Mouse (Mus musculus) intestine, embryonic 15.5 days (tissue): Measurements from ENCODE around the gene Myzap. TPM values are rescaled to one million over a fixed set of nuclear protein-coding genes. Genes with fewer than 3 reads are reported as not detected.

Experiments used
- ATAC-seq: fragments of 200-750 bp; cut with Nextera tagmentation; 2 replicates; pipeline ENCODE4 v1.8.0; 2017; ENCODE audit warnings: moderate TSS enrichment, moderate library complexity
- H3K27ac ChIP-seq: fragments of 300-500 bp; sonication (generic); 2 replicates; pipeline ENCODE4 v1.5.1; 2015; ENCODE audit warnings: mild to moderate bottlenecking, inconsistent platforms
- H3K27me3 ChIP-seq: fragments of 300-500 bp; sonication (generic); replicated peaks from 2 replicates; pipeline ENCODE4 v1.6.1; 2015; ENCODE audit warnings: inconsistent platforms
- H3K36me3 ChIP-seq: fragments of 300-500 bp; sonication (generic); 2 replicates; pipeline ENCODE4 v1.6.1; 2015; ENCODE audit warnings: inconsistent platforms
- H3K4me1 ChIP-seq: fragments of 300-500 bp; sonication (generic); replicated peaks from 2 replicates; pipeline ENCODE4 v1.6.1; 2015; ENCODE audit warnings: inconsistent platforms
- H3K4me2 ChIP-seq: fragments of 300-500 bp; sonication (generic); replicated peaks from 2 replicates; pipeline ENCODE4 v1.6.1; 2015; ENCODE audit warnings: mild to moderate bottlenecking, inconsistent platforms
- H3K4me3 ChIP-seq: fragments of 300-500 bp; sonication (generic); replicated peaks from 2 replicates; pipeline ENCODE4 v1.5.1; 2015; ENCODE audit warnings: inconsistent platforms
- H3K9ac ChIP-seq: fragments of 300-500 bp; sonication (generic); 2 replicates; pipeline ENCODE4 v1.6.1; 2015; ENCODE audit warnings: inconsistent platforms
- H3K9me3 ChIP-seq: fragments of 300-500 bp; sonication (generic); 2 replicates; pipeline ENCODE4 v1.6.1; 2016; ENCODE audit warnings: inconsistent platforms
- WGBS: fragments of 180-500 bp; shearing (Covaris S2); methylation state at CpG from one replicate; pipeline ENCODE4 v1.1.7; 2015; 5-methylcytosine and 5-hydroxymethylcytosine counted together
- polyA plus RNA-seq: library from polyadenylated mRNA; unstranded; fragments of >200 nt; fragmentation: Nextera tagmentation; extraction: Ambion mirVana; gene quantifications from 2 replicates; pipeline ENCODE4 v1.2.1, GENCODE M21; 2015

Gene Myzap
- polyA plus RNA-seq, 1 experiment from 2014 or later = 8.8 TPM

- no peak overlapping the region for H3K27ac ChIP-seq
- no peak for ATAC-seq
- H3K36me3 ChIP-seq = no peaks in the 10 kb centered on the region
- H3K9ac ChIP-seq = no peak overlapping the region
- H3K4me1 ChIP-seq = no peaks in the 10 kb centered on the region
- H3K4me2 ChIP-seq = no peak overlapping the region
- 55% methylated on average over 13 of the region's 13 CpGs for WGBS
- no peaks in the 10 kb centered on the region for H3K27me3 ChIP-seq
- no peak overlapping the region for H3K4me3 ChIP-seq
- no peaks in the 10 kb centered on the region for H3K9me3 ChIP-seq
These were observed 129.0 kb downstream of the Myzap start for GRCm38 (mm10) chr9:71463072-71463667.

GRCm38 (mm10) chr9:71456738-71457137, 135.4 kb downstream of the Myzap start:
- Histone ChIP-seq H3K27ac (no peak overlapping the region), H3K9me3 (no peaks in the 10 kb centered on the region), H3K36me3 (no peaks in the 10 kb centered on the region), H3K9ac (no peak overlapping the region), H3K27me3 (no peaks in the 10 kb centered on the region), H3K4me3 (no peak overlapping the region), H3K4me1 (no peaks in the 10 kb centered on the region), H3K4me2 (no peak overlapping the region)
- WGBS = 40% methylated on average over 4 of the region's 4 CpGs
- no peak for ATAC-seq

Other genes with a start within 250 kb of the Myzap start
- gene Polr2m, start 106.4 kb downstream of the Myzap start, polyA plus RNA-seq = 324 and 329 TPM in 2 replicates
- 9.0 and 9.4 TPM in 2 replicates for gene Cgnl1, start 179.2 kb upstream of the Myzap start, polyA plus RNA-seq